Mouse (Mus musculus): ENCODE measurements around the gene Cmtm8. TPM values are rescaled to one million over a fixed set of nuclear protein-coding genes. Genes with fewer than 3 reads are reported as not detected.

The Cmtm8 gene
- polyA plus RNA-seq, 1 experiment from 2014 or later = 6.1 TPM

GRCm38 (mm10) chr9:114798845-114799244, 45.1 kb downstream of the Cmtm8 start:
- DNase-seq (no peak), ATAC-seq (ENCODE audit: low FRiP score, low TSS enrichment) (no peak)
- no peaks in the 10 kb centered on the region for H3K9me3 ChIP-seq (ENCODE audit: control insufficient read depth, low read length)
- H3K4me1 ChIP-seq (ENCODE audit: control insufficient read depth, insufficient read depth, low read length) = no peaks in the 10 kb centered on the region
- H3K27ac ChIP-seq (replicated peaks; ENCODE audit: low read depth, low read length) = no peak overlapping the region
- H3K9ac ChIP-seq (replicated peaks; ENCODE audit: low read length) = no peak overlapping the region
- H3K36me3 ChIP-seq (ENCODE audit: control insufficient read depth, insufficient read depth, low read length) = no peaks in the 10 kb centered on the region
- no peaks in the 10 kb centered on the region for H3K27me3 ChIP-seq (ENCODE audit: control insufficient read depth, insufficient read depth, low read length)
- 42% methylated on average over 6 of the region's 6 CpGs for WGBS
- no peak overlapping the region for H3K4me3 ChIP-seq (replicated peaks; ENCODE audit: low read depth, low read length)
- no peak overlapping the region for H3K4me2 ChIP-seq (ENCODE audit: low read length)

- peak; percentile 75; the same call in 1 of the 2 replicates for ATAC-seq (ENCODE audit: low FRiP score, low TSS enrichment)
- Histone ChIP-seq H3K4me1 (ENCODE audit: control insufficient read depth, insufficient read depth, low read length) (no peaks in the 10 kb centered on the region), H3K4me2 (ENCODE audit: low read length) (no peak overlapping the region), H3K27me3 (ENCODE audit: control insufficient read depth, insufficient read depth, low read length) (no peaks in the 10 kb centered on the region), H3K27ac (replicated peaks; ENCODE audit: low read depth, low read length) (no peak overlapping the region), H3K9ac (replicated peaks; ENCODE audit: low read length) (no peak overlapping the region), H3K36me3 (ENCODE audit: control insufficient read depth, insufficient read depth, low read length) (no peaks in the 10 kb centered on the region), H3K4me3 (replicated peaks; ENCODE audit: low read depth, low read length) (no peak overlapping the region), H3K9me3 (ENCODE audit: control insufficient read depth, low read length) (no peaks in the 10 kb centered on the region)
- WGBS = 53% methylated on average over 11 of the region's 11 CpGs
- DNase-seq = peak; percentile 94
Observed at GRCm38 (mm10) chr9:114797329-114798004, 46.5 kb downstream of the Cmtm8 start.

- DNase-seq = no peak
- Histone ChIP-seq H3K9me3 (ENCODE audit: control insufficient read depth, low read length) (no peaks in the 10 kb centered on the region), H3K27ac (replicated peaks; ENCODE audit: low read depth, low read length) (no peak overlapping the region), H3K4me1 (ENCODE audit: control insufficient read depth, insufficient read depth, low read length) (no peaks in the 10 kb centered on the region), H3K9ac (replicated peaks; ENCODE audit: low read length) (no peak overlapping the region), H3K36me3 (ENCODE audit: control insufficient read depth, insufficient read depth, low read length) (no peaks in the 10 kb centered on the region), H3K27me3 (ENCODE audit: control insufficient read depth, insufficient read depth, low read length) (no peaks in the 10 kb centered on the region), H3K4me3 (replicated peaks; ENCODE audit: low read depth, low read length) (no peak overlapping the region), H3K4me2 (ENCODE audit: low read length) (no peak overlapping the region)
- WGBS = 54% methylated on average over 11 of the region's 11 CpGs
- no peak for ATAC-seq (ENCODE audit: low FRiP score, low TSS enrichment)
Observed at GRCm38 (mm10) chr9:114796473-114797050, 47.4 kb downstream of the Cmtm8 start.

GRCm38 (mm10) chr9:114794491-114794890, 49.5 kb downstream of the Cmtm8 start:
- no peak for ATAC-seq (ENCODE audit: low FRiP score, low TSS enrichment)
- H3K27ac ChIP-seq (replicated peaks; ENCODE audit: low read depth, low read length) = no peak overlapping the region
- no peak overlapping the region for H3K9ac ChIP-seq (replicated peaks; ENCODE audit: low read length)

GRCm38 (mm10) chr9:114793764-114794295, 50.1 kb downstream of the Cmtm8 start:
- H3K4me3 ChIP-seq (replicated peaks; ENCODE audit: low read depth, low read length) = no peak overlapping the region
- no peaks in the 10 kb centered on the region for H3K9me3 ChIP-seq (ENCODE audit: control insufficient read depth, low read length)
- H3K4me2 ChIP-seq (ENCODE audit: low read length) = no peak overlapping the region
- H3K36me3 ChIP-seq (ENCODE audit: control insufficient read depth, insufficient read depth, low read length) = no peaks in the 10 kb centered on the region
- no peaks in the 10 kb centered on the region for H3K27me3 ChIP-seq (ENCODE audit: control insufficient read depth, insufficient read depth, low read length)
- no peak overlapping the region for H3K9ac ChIP-seq (replicated peaks; ENCODE audit: low read length)
- no peak for DNase-seq
- WGBS = 86% methylated on average over 9 of the region's 9 CpGs
- H3K27ac ChIP-seq (replicated peaks; ENCODE audit: low read depth, low read length) = no peak overlapping the region
- no peak for ATAC-seq (ENCODE audit: low FRiP score, low TSS enrichment)
- no peaks in the 10 kb centered on the region for H3K4me1 ChIP-seq (ENCODE audit: control insufficient read depth, insufficient read depth, low read length)

More at GRCm38 (mm10) chr9:114794491-114794890, 49.5 kb downstream of the Cmtm8 start:
- no peaks in the 10 kb centered on the region for H3K9me3 ChIP-seq (ENCODE audit: control insufficient read depth, low read length)
- no peaks in the 10 kb centered on the region for H3K27me3 ChIP-seq (ENCODE audit: control insufficient read depth, insufficient read depth, low read length)
- no peaks in the 10 kb centered on the region for H3K36me3 ChIP-seq (ENCODE audit: control insufficient read depth, insufficient read depth, low read length)
- H3K4me2 ChIP-seq (ENCODE audit: low read length) = no peak overlapping the region
- no peak overlapping the region for H3K4me3 ChIP-seq (replicated peaks; ENCODE audit: low read depth, low read length)
- no peaks in the 10 kb centered on the region for H3K4me1 ChIP-seq (ENCODE audit: control insufficient read depth, insufficient read depth, low read length)
- no peak for DNase-seq
- 72% methylated on average over 4 of the region's 4 CpGs for WGBS

GRCm38 (mm10) chr9:114789989-114790388, 54.0 kb downstream of the Cmtm8 start:
- Histone ChIP-seq H3K4me2 (ENCODE audit: low read length) (no peak overlapping the region), H3K9me3 (ENCODE audit: control insufficient read depth, low read length) (no peaks in the 10 kb centered on the region), H3K4me1 (ENCODE audit: control insufficient read depth, insufficient read depth, low read length) (peaks cover 8% of the 10 kb centered on the region; the same call in 1 of the 2 replicates), H3K27me3 (ENCODE audit: control insufficient read depth, insufficient read depth, low read length) (no peaks in the 10 kb centered on the region), H3K4me3 (replicated peaks; ENCODE audit: low read depth, low read length) (no peak overlapping the region), H3K27ac (replicated peaks; ENCODE audit: low read depth, low read length) (no peak overlapping the region), H3K36me3 (ENCODE audit: control insufficient read depth, insufficient read depth, low read length) (no peaks in the 10 kb centered on the region), H3K9ac (replicated peaks; ENCODE audit: low read length) (no peak overlapping the region)
- DNase-seq (no peak), ATAC-seq (ENCODE audit: low FRiP score, low TSS enrichment) (no peak)
- 87% methylated on average over 8 of the region's 8 CpGs for WGBS

- no peak for ATAC-seq (ENCODE audit: low FRiP score, low TSS enrichment)
- DNase-seq = no peak
- Histone ChIP-seq H3K4me2 (ENCODE audit: low read length) (no peak overlapping the region), H3K4me1 (ENCODE audit: control insufficient read depth, insufficient read depth, low read length) (peaks cover 8% of the 10 kb centered on the region; the same call in 1 of the 2 replicates), H3K27ac (replicated peaks; ENCODE audit: low read depth, low read length) (no peak overlapping the region), H3K36me3 (ENCODE audit: control insufficient read depth, insufficient read depth, low read length) (no peaks in the 10 kb centered on the region), H3K9ac (replicated peaks; ENCODE audit: low read length) (no peak overlapping the region), H3K9me3 (ENCODE audit: control insufficient read depth, low read length) (no peaks in the 10 kb centered on the region), H3K27me3 (ENCODE audit: control insufficient read depth, insufficient read depth, low read length) (no peaks in the 10 kb centered on the region), H3K4me3 (replicated peaks; ENCODE audit: low read depth, low read length) (no peak overlapping the region)
- 84% methylated on average over 7 of the region's 7 CpGs for WGBS
Observed at GRCm38 (mm10) chr9:114789557-114789956, 54.4 kb downstream of the Cmtm8 start.

GRCm38 (mm10) chr9:114788697-114789096, 55.3 kb downstream of the Cmtm8 start:
- no peaks in the 10 kb centered on the region for H3K36me3 ChIP-seq (ENCODE audit: control insufficient read depth, insufficient read depth, low read length)
- H3K4me2 ChIP-seq (ENCODE audit: low read length) = no peak overlapping the region
- H3K9me3 ChIP-seq (ENCODE audit: control insufficient read depth, low read length) = no peaks in the 10 kb centered on the region
- H3K4me1 ChIP-seq (ENCODE audit: control insufficient read depth, insufficient read depth, low read length) = peaks cover 8% of the 10 kb centered on the region; the same call in 1 of the 2 replicates
- no peaks in the 10 kb centered on the region for H3K27me3 ChIP-seq (ENCODE audit: control insufficient read depth, insufficient read depth, low read length)
- 86% methylated on average over 8 of the region's 8 CpGs for WGBS
- H3K9ac ChIP-seq (replicated peaks; ENCODE audit: low read length) = no peak overlapping the region
- no peak overlapping the region for H3K27ac ChIP-seq (replicated peaks; ENCODE audit: low read depth, low read length)
- ATAC-seq (ENCODE audit: low FRiP score, low TSS enrichment) = no peak
- no peak for DNase-seq
- H3K4me3 ChIP-seq (replicated peaks; ENCODE audit: low read depth, low read length) = no peak overlapping the region

- no peak overlapping the region for H3K4me3 ChIP-seq (replicated peaks; ENCODE audit: low read depth, low read length)
- WGBS = 95% methylated on average over 7 of the region's 7 CpGs
- H3K27me3 ChIP-seq (ENCODE audit: control insufficient read depth, insufficient read depth, low read length) = no peaks in the 10 kb centered on the region
- no peak overlapping the region for H3K9ac ChIP-seq (replicated peaks; ENCODE audit: low read length)
- ATAC-seq (ENCODE audit: low FRiP score, low TSS enrichment) (no peak), DNase-seq (no peak)
- H3K4me1 ChIP-seq (ENCODE audit: control insufficient read depth, insufficient read depth, low read length) = peaks cover 8% of the 10 kb centered on the region; the same call in 1 of the 2 replicates
- no peak overlapping the region for H3K4me2 ChIP-seq (ENCODE audit: low read length)
- H3K9me3 ChIP-seq (ENCODE audit: control insufficient read depth, low read length) = no peaks in the 10 kb centered on the region
- no peak overlapping the region for H3K27ac ChIP-seq (replicated peaks; ENCODE audit: low read depth, low read length)
- no peaks in the 10 kb centered on the region for H3K36me3 ChIP-seq (ENCODE audit: control insufficient read depth, insufficient read depth, low read length)
Observed at GRCm38 (mm10) chr9:114787716-114788115, 56.2 kb downstream of the Cmtm8 start.
